Mouse (Mus musculus) heart, embryonic 12.5 days (tissue): ENCODE data around the gene Pcdh9. TPM values are rescaled to one million over a fixed set of nuclear protein-coding genes. Genes with fewer than 3 reads are reported as not detected.

ENCODE experiments used
- ATAC-seq: fragments of 200-750 bp; cut with Nextera tagmentation; 2 replicates; pipeline ENCODE4 v1.8.0; 2017; ENCODE audit warnings: moderate TSS enrichment, moderate library complexity; ENCODE audit not compliant: insufficient number of reproducible peaks, low FRiP score
- H3K27ac ChIP-seq: fragments of 300-500 bp; sonication (generic); 2 replicates; pipeline ENCODE4 v1.5.1; 2016; ENCODE audit warnings: mild to moderate bottlenecking, moderate library complexity; ENCODE audit not compliant: poor library complexity, severe bottlenecking
- H3K27me3 ChIP-seq: fragments of 300-500 bp; sonication (generic); replicated peaks from 2 replicates; pipeline ENCODE4 v1.6.1; 2016; ENCODE audit warnings: mild to moderate bottlenecking, moderate library complexity
- H3K36me3 ChIP-seq: fragments of 300-500 bp; sonication (generic); 2 replicates; pipeline ENCODE4 v1.6.1; 2016; ENCODE audit warnings: mild to moderate bottlenecking, moderate library complexity
- H3K4me1 ChIP-seq: fragments of 300-500 bp; sonication (generic); replicated peaks from 2 replicates; pipeline ENCODE4 v1.6.1; 2016; ENCODE audit warnings: mild to moderate bottlenecking
- H3K4me2 ChIP-seq: fragments of 300-500 bp; sonication (generic); 2 replicates; pipeline ENCODE4 v1.6.1; 2016; ENCODE audit warnings: mild to moderate bottlenecking, moderate library complexity
- H3K4me3 ChIP-seq: fragments of 300-500 bp; sonication (generic); 2 replicates; pipeline ENCODE4 v1.5.1; 2016; ENCODE audit warnings: mild to moderate bottlenecking
- H3K9ac ChIP-seq: fragments of 300-500 bp; sonication (generic); 2 replicates; pipeline ENCODE4 v1.6.1; 2016; ENCODE audit warnings: mild to moderate bottlenecking, moderate library complexity
- H3K9me3 ChIP-seq: fragments of 300-500 bp; sonication (generic); replicated peaks from 2 replicates; pipeline ENCODE4 v1.6.1; 2016; ENCODE audit warnings: mild to moderate bottlenecking, moderate library complexity
- WGBS: fragments of 180-500 bp; shearing (Covaris S2); methylation state at CpG from one replicate; pipeline ENCODE4 v1.1.7; 2016; 5-methylcytosine and 5-hydroxymethylcytosine counted together
- polyA plus RNA-seq: library from polyadenylated mRNA; unstranded; fragments of >200 nt; fragmentation: Nextera tagmentation; extraction: Ambion mirVana; gene quantifications from 2 replicates; pipeline ENCODE4 v1.2.1, GENCODE M21; 2016

Gene Pcdh9
- polyA plus RNA-seq, 1 experiment from 2014 or later, result 10.0 TPM

DNA sequence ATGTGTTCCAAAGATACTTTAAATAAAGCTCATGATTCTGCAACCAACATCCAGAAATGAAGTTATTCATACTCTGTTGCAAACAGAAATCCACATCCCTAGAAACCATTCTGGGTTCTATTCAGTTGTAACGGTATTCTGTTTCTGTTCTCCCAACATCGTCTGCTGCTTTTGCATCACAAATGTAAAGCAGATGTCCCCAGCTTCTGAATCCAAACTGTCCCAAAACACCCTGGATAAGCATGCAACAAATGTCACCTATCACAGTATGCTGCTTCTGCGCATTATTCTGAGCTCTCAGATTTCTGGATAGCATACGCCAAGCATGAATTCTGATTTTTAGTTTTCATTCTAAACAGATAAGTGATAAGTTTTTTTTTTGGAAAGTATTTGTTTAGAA, 516.3 kb downstream of the Pcdh9 start:
- Histone ChIP-seq H3K4me1 (no peaks in the 10 kb centered on the region), H3K36me3 (no peaks in the 10 kb centered on the region), H3K27ac (no peak overlapping the region), H3K9me3 (no peaks in the 10 kb centered on the region), H3K4me3 (no peak overlapping the region), H3K27me3 (no peaks in the 10 kb centered on the region), H3K9ac (no peak overlapping the region), H3K4me2 (no peak overlapping the region)
- 76% methylated on average over 4 of the region's 4 CpGs for WGBS
- no peak for ATAC-seq

DNA sequence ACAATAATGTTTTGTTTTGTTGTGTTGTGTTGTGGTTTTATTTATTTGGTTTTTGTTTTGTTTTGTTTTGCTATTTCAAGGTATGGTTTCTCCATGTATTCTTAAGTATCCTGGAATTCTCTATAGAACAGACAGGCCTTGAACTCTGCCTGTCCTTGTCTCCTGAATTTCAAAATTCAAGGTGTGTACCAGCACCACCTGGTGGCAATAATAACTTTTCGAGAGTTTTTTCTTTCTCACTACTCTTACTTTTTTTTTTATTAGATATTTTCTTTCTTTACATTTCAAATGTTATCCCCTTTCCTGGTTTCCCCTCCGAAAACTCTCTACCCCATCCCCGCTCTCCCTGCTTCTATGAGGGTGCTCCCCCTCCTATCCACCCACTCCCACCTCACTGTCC, 536.3 kb downstream of the Pcdh9 start:
- Histone ChIP-seq H3K36me3 (no peaks in the 10 kb centered on the region), H3K4me1 (no peaks in the 10 kb centered on the region), H3K4me3 (no peak overlapping the region), H3K9me3 (no peaks in the 10 kb centered on the region), H3K27me3 (no peaks in the 10 kb centered on the region), H3K9ac (no peak overlapping the region), H3K4me2 (no peak overlapping the region), H3K27ac (no peak overlapping the region)
- no peak for ATAC-seq
- 81% methylated on average over 3 of the region's 3 CpGs for WGBS

DNA sequence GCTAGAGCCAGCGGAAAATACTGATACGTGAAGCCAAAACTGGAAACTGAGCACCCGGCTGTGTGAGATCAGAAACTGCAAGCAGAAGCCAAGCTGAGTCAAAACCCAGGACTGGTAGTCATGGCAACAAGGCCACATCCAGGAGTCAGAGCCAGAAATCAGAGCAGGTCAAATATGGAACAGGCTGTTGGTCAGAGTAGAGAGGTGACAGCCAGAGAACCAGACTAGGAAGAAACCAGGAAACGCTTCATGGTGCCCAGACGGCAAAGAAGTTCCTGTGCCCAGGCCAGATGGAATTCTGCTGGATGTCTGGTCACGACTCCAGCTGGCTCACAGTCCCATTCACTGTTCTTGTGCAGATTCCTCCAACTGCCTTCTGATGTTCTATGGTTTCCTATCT, 539.6 kb downstream of the Pcdh9 start:
- Histone ChIP-seq H3K4me2 (no peak overlapping the region), H3K27me3 (no peaks in the 10 kb centered on the region), H3K9ac (no peak overlapping the region), H3K27ac (no peak overlapping the region), H3K9me3 (no peaks in the 10 kb centered on the region), H3K4me3 (no peak overlapping the region), H3K36me3 (no peaks in the 10 kb centered on the region), H3K4me1 (no peaks in the 10 kb centered on the region)
- 49% methylated on average over 6 of the region's 6 CpGs for WGBS
- no peak for ATAC-seq

DNA sequence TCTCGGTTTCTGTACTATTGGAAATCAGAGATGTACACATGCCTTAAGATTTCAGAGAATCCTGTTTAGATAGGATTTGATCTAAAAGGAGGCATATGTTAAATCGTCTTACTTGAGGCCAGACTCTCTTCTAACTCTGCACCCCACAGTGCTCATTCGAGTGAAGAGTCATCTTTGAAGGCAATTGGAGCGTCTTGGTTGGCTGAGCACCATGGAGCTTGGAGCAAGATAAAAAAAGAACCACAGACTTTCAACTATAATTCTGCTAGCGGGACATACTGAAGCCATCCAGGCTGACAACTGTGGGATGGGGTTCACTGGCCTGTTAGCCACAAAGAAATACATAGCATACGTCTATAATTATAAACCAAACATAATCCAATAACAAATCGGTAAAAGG, 541.3 kb downstream of the Pcdh9 start:
- Histone ChIP-seq H3K36me3 (no peaks in the 10 kb centered on the region), H3K4me3 (no peak overlapping the region), H3K9me3 (no peaks in the 10 kb centered on the region), H3K27me3 (no peaks in the 10 kb centered on the region), H3K27ac (no peak overlapping the region), H3K4me1 (no peaks in the 10 kb centered on the region), H3K4me2 (no peak overlapping the region), H3K9ac (no peak overlapping the region)
- no peak for ATAC-seq
- WGBS, result 74% methylated on average over 7 of the region's 7 CpGs

DNA sequence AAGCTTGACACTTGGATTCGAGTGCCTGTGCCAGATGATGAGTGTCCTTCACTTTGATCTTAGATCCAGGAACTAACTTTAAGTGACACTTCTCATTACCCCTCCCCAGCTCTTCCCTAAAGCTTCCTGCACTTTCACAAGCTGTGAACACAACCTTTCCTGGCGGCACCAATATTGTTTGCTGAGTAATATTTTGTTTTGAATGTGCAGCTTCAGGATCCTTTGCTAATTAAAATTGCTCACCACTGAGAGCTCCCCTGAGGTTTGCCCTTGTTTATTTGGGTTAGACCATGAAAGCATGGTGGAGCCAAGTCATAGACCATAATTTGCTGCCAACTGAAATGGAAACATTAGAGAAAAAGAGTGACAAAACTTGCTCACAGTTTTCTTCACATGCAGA, 543.4 kb downstream of the Pcdh9 start:
- 15% methylated on average over 2 of the region's 2 CpGs for WGBS

DNA sequence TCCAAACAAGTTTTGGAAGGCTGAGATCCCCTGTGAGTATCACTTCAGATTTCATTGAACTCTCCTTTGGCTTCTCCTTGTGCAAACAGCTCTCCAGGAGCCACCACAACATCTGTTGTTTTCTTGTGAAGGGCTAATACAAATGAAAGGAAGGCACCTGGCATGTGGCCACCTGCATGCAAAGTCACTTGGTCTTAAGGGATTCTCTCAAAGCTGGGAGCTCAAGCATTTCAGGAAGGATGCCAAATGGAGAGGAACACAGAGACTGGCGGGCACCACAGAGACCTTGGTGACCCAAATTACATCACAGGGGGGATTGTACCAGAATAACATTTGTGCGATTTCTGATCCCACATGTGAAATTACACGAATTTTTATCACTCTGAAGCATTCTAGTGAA, 547.7 kb downstream of the Pcdh9 start:
- H3K4me1 ChIP-seq, result no peaks in the 10 kb centered on the region
- no peak overlapping the region for H3K4me2 ChIP-seq
- H3K27ac ChIP-seq, result no peak overlapping the region
- WGBS, result 53% methylated on average over 3 of the region's 3 CpGs
- H3K4me3 ChIP-seq, result no peak overlapping the region
- H3K36me3 ChIP-seq, result no peaks in the 10 kb centered on the region
- H3K9ac ChIP-seq, result no peak overlapping the region
- H3K9me3 ChIP-seq, result no peaks in the 10 kb centered on the region
- H3K27me3 ChIP-seq, result no peaks in the 10 kb centered on the region
- no peak for ATAC-seq

More for the DNA sequence above, 543.4 kb downstream of the Pcdh9 start:
- Histone ChIP-seq H3K4me3 (no peak overlapping the region), H3K9me3 (no peaks in the 10 kb centered on the region), H3K36me3 (no peaks in the 10 kb centered on the region), H3K4me1 (no peaks in the 10 kb centered on the region), H3K27ac (no peak overlapping the region), H3K9ac (no peak overlapping the region), H3K4me2 (no peak overlapping the region), H3K27me3 (no peaks in the 10 kb centered on the region)
- no peak for ATAC-seq

DNA sequence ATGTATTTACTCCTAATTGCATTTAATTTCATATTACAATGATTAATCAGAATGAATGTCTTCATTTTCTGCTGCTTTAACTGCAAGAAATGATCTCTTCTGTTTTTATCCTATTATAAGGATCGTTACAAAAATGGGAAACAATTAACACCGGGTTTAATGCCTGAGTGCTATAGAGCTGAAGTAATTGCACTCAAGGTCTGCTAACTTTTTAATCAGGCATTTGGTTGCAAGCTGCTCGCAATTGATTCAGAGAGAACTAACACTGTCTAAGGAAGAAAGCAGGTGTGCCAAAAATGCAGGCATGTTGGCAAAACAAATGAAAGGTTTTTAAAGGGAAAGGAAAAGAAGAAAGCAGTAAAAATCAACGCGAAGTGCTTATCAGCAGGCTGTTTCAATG, 549.1 kb downstream of the Pcdh9 start:
- no peaks in the 10 kb centered on the region for H3K4me1 ChIP-seq
- H3K4me3 ChIP-seq, result no peak overlapping the region
- no peak overlapping the region for H3K9ac ChIP-seq
- ATAC-seq, result no peak
- no peaks in the 10 kb centered on the region for H3K36me3 ChIP-seq
- no peaks in the 10 kb centered on the region for H3K27me3 ChIP-seq
- no peak overlapping the region for H3K27ac ChIP-seq
- no peaks in the 10 kb centered on the region for H3K9me3 ChIP-seq
- no peak overlapping the region for H3K4me2 ChIP-seq
- 49% methylated on average over 5 of the region's 5 CpGs for WGBS

DNA sequence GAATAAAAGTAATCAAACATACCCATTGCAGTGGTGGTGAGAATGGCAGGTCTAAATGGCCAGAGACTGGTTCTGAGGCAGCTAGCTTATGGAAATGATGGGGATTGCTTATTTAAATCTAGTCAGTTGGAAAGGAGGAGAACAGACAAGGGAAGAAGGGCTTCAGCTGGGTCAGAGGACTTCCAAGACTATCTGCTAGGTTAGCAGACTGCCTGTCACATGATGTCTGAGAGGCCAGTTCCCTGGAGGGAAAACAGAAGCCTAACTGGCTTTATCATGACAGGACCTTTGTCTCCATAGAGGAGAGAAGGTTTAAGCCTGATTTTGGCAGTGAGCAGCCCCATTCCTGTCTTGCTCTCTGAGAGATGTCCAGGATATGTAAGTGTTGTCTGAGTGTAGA, 561.2 kb downstream of the Pcdh9 start:
- no peak overlapping the region for H3K4me3 ChIP-seq
- H3K4me2 ChIP-seq, result no peak overlapping the region
- no peak for ATAC-seq
- no peak overlapping the region for H3K9ac ChIP-seq
- no peaks in the 10 kb centered on the region for H3K27me3 ChIP-seq
- H3K27ac ChIP-seq, result no peak overlapping the region
- no peaks in the 10 kb centered on the region for H3K9me3 ChIP-seq
- H3K36me3 ChIP-seq, result no peaks in the 10 kb centered on the region
- 0 out of 2 replicates have a peak, but pooled peaks cover 4% of the 10 kb centered on the region for H3K4me1 ChIP-seq

DNA sequence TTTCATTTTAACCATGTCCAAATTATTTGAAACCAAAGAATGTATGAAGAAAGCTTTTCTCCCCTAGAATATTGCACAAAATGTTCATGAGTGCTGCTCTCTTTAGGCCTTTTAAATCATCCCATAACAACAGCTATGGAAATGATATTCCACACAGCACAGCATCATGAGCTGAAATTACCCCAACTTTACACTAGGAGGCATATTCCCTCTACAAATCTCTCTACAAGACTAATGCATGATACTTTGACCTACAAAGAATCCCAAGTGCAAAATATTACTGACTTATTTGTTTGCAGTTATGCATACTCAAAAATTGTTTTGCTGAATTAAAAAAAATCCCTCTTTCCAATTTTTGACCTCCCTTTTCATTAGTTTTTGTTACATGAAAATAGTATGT, 573.1 kb downstream of the Pcdh9 start:
- Histone ChIP-seq H3K4me1 (no peaks in the 10 kb centered on the region), H3K4me2 (no peak overlapping the region), H3K9ac (no peak overlapping the region), H3K27me3 (no peaks in the 10 kb centered on the region), H3K9me3 (no peaks in the 10 kb centered on the region), H3K36me3 (no peaks in the 10 kb centered on the region), H3K4me3 (no peak overlapping the region), H3K27ac (no peak overlapping the region)
- no peak for ATAC-seq

DNA sequence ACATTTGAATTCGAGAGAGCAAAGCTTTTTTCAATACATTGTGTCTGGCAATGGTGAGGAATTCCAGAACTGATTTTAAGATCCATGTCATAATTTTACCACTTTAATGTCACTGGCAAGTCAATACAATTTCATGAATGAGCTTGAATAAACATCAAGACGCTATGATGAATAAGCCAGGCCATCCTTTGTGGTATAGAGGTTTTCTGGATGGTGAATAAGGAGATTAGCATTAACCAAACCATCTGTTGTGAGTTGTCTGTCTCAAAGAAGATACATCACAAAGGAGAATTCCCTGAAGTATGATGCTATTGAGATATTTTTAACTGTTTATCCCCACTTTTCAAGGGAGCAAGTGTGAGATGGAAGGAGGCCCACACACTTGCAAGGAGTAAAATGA, 602.1 kb downstream of the Pcdh9 start:
- WGBS, result 72% methylated on average over 2 of the region's 2 CpGs
- H3K4me3 ChIP-seq, result no peak overlapping the region
- no peaks in the 10 kb centered on the region for H3K9me3 ChIP-seq
- no peaks in the 10 kb centered on the region for H3K36me3 ChIP-seq
- no peak overlapping the region for H3K27ac ChIP-seq
- ATAC-seq, result no peak
- no peaks in the 10 kb centered on the region for H3K27me3 ChIP-seq
- no peak overlapping the region for H3K9ac ChIP-seq
- no peaks in the 10 kb centered on the region for H3K4me1 ChIP-seq
- H3K4me2 ChIP-seq, result no peak overlapping the region

- no peak overlapping the region for H3K4me3 ChIP-seq
- H3K27me3 ChIP-seq, result no peaks in the 10 kb centered on the region
- no peak overlapping the region for H3K4me2 ChIP-seq
- 49% methylated on average over 1 of the region's 1 CpGs for WGBS
- no peak for ATAC-seq
- no peaks in the 10 kb centered on the region for H3K36me3 ChIP-seq
- no peak overlapping the region for H3K27ac ChIP-seq
- no peak overlapping the region for H3K9ac ChIP-seq
- H3K9me3 ChIP-seq, result no peaks in the 10 kb centered on the region
- H3K4me1 ChIP-seq, result no peaks in the 10 kb centered on the region
These were observed 602.8 kb downstream of the Pcdh9 start for GRCm38 (mm10) chr14:93287642-93288041.

DNA sequence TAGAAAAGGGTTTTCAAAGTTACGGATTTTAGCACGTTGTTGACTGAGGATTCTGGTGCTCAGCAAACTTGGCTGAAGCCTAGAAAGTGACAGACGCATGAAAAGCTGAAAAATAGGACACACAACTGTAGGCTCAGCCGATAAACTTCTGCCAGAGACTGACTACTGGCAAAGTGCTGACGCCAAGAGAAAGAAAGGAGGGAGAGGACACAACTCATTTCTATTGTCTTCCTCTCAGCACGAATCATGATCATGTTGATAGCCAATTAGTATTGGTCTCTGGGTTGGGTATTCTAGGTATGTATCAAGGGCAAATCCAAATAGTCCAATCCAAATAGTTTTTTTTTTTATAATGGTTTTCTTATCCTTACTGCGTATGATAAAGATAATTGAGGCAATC, 605.3 kb downstream of the Pcdh9 start:
- H3K4me3 ChIP-seq, result no peak overlapping the region
- no peaks in the 10 kb centered on the region for H3K27me3 ChIP-seq
- no peak overlapping the region for H3K9ac ChIP-seq
- no peaks in the 10 kb centered on the region for H3K36me3 ChIP-seq
- H3K4me1 ChIP-seq, result no peaks in the 10 kb centered on the region
- WGBS, result 74% methylated on average over 7 of the region's 7 CpGs
- H3K4me2 ChIP-seq, result no peak overlapping the region
- no peak for ATAC-seq
- no peaks in the 10 kb centered on the region for H3K9me3 ChIP-seq
- no peak overlapping the region for H3K27ac ChIP-seq
